Mouse (Mus musculus) mesoderm, embryonic 11.5 days (tissue): Measurements from ENCODE around the gene Myl7.
"Not testable (repeated sequence)": the region's sequence is repeated elsewhere in the genome, so short reads cannot be mapped to it uniquely, and the experiment has no call there.

Experiments used
- DNase-seq: peaks from one replicate; pipeline ENCODE4 v3.0.0-alpha.2; 2012; ENCODE audit warnings: low read depth, low spot score

The Myl7 gene

DNA sequence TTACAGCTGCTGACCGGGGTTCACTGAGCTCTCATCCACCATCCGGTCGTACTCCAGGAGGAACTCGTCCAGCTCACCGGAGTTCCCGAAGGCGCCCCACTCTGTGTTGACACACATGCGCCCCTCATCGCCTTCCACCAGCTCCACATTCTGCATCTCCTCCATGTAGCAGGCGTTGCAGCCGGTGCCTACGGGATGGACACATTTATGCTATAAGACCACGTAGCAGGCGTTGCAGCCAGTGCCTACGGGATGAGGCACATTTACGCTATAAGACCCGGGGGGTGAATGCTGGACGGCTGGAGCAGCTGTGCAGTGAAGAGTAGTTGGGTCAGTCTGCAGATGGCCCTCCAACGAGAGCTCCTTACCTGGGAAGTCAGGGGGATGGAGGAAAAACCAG is 5.8 kb upstream of the Myl7 start:
- no peak for DNase-seq

DNA sequence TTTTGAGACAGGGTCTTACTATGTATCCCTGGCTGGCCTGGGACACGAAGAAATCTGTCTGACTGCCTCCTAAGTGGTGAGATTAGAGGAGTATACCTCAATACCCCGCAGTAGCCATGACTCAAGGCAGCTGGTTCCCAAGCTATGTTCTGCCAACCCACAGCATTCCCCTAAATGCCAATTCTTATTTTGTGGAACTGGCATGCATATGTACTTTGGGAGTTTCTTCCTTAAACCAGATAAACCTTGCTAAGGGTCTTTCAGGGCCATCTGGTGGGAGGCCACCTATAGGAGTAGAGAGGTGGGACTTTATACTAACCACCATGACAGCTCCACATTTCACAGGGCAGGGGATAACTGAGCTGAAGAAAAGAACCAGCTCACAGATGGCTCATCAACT is 5.3 kb upstream of the Myl7 start:
- DNase-seq = no peak

DNA sequence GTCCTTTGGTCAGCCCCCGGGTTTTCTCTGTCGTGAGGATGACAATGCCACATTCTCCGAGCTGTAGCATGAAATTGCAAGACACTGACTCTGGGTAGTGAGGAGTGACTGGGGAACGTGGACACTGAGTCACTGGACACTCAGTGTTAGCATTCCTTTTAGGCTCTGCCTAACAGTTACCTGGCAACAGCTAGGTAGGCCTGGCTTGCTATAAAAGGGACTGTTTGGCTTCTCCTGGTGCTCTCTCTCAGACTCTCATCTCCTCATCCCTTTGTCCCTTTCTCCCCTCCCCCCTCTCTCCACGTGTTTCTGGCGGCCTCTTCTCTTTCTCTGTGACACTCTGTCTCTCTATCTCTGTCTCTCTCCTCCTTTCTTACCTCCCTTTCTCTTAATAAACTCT is 3.8 kb upstream of the Myl7 start:
- no peak for DNase-seq

DNA sequence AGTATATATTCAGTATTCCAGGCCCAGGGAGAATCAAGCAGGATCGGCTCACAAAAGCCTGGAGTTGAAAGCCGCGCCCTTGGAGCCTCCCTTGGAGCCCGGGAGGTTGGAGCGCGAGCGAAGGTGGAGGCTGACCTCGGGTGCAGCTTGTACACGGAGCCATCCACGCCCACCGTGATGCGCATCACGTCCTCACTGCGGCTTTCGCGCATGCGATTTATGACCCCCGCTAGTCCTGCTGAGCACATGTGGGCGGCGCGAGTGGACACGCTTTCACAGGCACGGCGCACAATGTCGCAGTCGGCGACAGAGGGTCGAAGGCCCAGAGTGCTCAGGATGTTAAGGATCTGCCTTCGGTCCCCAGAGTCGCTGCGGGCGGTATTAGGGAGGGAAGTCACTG is 3.4 kb upstream of the Myl7 start:
- DNase-seq = peak; percentile 88

DNA sequence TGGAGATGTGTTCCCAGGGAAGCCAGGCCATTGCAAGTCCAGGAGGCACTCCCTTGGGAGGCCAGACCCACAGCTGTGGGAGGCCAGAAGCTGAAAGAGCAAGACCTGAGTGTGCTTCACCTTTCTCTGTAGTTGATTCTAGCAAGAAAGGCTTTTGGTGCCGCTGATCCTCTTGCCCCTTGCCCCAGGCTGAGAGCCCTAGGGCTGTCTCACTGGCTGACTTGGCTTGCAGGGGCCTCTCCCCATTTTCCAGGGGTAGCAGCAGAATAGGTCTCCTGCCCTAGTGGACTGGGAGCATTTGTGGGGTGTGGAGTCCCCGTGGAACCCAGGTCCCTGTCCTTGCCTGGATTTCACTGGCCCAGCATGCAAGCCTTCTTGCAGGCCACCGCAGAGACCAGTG is 2.7 kb upstream of the Myl7 start:
- no peak for DNase-seq

DNA sequence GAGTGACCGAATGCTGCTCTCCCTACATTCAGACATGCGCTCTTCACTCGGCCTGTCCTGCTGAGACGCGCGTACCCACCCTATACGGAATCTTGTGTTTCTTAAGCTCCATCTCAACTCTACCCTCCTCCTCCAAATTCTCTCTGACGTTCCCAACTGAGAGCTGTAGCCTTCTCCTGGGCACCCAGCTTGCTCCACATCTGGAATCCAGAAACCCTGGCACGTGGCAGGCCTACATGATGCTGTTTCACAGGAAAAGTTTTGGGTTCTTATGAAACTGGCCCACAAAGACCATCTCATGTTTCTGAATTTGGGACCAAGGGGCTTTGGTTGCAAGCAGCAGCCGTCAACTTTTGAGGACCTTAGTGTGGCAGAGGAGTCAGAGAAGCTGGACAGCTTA is 704 bp upstream of the Myl7 start:
- DNase-seq = no peak

DNA sequence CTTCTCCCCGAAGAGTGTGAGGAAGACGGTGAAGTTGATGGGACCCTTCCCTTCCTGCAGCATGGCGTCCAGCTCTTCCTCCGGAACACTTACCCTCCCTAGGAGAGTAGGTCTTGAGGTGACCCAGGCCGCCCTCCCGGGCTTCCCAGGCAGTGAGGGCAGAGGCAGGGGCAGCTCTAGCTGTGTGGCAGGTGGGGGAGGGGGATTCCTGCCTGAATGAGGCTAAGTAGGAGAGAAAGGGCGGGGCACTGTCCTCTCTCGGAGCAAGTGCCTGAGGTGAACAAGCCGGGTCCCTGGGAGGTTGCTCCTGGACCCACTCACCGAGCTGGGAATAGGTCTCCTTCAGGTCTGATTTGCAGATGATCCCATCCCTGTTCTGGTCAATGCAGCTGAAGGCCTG is 743 bp downstream of the Myl7 start:
- no peak for DNase-seq

DNA sequence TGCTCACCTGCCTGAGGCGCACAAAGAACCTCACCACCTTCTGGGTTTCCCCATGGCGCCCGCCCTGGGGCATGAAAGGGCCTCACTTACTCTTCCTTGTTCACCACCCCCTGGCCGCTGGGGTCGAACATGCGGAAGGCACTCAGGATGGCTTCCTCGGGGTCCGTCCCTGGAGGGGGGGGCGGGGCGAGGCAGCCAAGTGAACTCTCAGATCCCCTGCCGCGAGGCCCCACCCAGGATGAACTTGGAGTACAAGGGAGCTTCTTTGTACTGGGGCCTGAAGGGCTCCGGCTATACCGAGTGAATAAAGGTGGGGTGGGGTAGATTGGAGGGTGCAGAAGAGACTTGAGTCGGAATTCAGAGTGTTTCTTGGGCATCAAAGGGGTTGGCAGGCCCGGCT is 1.4 kb downstream of the Myl7 start:
- DNase-seq = no peak

DNA sequence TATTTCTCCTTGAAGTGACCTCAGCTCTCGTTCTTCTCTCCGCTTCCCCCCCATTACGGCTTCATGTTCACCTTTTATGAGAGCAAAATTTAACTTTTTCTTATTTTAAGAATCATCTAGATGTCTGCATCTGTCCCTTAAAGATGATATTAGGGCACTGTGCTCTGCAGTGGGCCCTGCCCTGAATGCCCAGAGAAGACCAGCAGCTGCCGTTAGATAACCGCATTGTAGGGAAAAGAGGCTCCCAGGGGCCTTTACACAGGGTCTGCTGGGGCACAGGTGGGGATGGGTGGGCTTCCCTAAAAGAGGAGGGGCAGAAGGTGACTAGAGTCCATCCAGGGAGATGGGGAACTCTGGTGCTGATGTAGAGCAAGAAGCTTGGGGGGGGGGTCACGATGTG is 4.8 kb downstream of the Myl7 start:
- no peak for DNase-seq

DNA sequence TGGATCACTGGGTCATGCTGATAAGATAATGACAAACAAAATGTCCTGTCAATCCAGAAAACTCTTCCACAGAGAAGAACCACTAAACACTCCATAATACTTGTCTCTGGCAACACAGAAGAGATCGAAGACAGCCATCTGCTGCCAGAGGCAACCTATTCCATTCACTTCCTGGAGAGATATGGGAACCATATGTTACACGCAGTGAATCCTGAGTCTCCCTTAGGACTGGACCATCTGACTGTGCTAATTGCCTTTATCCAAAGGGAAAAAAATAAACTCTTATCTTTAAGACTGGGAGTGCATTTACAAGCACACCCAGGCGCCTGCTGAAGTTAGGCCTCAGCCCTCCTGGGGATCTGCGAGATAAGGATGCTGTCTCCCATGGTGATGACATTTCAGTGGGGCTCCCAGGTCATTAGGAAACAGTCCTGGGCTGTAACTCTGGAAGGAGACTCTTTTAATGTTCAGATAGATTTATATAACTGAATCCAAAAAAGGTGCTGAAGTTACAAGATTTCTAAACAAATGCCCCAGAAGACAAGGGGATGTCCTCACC is 5.7 kb downstream of the Myl7 start:
- DNase-seq = no peak

DNA sequence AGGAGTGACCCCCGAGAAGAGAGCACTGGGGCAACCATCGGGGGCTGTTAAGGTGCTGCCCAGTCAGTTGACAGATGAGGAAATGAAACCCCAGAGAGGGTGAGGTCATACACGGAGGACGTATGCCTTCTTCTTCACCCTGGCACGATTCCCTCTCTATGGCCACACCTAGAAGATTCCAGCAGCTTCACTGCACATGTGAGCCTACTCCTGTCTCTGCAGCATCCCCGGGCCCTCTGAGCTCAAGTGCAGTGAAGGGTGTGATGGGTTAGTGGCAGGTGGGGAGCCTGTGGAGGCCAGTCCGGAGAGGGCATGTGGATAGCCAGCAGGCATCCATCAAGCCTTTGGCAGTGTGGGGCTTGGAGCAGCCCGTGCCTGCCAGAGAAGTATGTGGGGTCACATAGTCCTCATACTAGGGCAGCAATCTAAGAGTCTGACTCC is 6.4 kb downstream of the Myl7 start:
- no peak for DNase-seq

DNA sequence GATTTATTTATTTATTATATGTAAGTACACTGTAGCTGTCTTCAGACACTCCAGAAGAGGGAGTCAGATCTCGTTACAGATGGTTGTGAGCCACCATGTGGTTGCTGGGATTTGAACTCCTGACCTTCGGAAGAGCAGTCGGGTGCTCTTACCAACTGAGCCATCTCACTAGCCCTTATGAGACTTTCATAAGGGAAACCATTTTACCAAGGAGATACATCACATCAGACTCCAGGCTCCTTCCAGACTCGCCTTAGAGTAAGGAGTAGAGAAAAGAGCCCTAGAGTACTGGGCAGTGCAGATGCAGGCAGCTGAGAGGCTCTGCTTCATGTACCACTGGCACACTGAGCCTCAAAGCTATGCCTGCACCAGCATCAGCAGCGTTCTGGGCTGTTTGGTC is 10.0 kb downstream of the Myl7 start:
- DNase-seq = not testable (repeated sequence)

DNA sequence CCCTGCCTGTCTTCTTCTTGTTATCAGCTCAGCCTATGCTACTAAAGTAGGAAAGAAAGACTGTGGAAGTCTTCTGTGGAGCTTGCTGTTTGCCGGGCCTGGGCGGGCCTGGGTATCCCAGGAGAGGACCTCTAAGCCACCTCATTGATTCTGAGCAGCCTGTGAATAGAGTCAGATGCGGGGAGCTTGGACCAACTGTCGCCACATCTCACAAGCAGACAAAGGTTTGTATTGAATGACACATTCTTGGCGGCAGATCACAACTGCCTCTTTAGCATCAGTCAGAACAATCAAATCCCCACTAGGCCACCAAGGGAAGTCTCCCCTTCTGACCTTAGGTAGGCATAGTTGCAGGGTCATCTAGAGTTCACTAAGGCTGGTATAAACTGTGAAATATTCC is 11.3 kb downstream of the Myl7 start:
- DNase-seq = no peak

DNA sequence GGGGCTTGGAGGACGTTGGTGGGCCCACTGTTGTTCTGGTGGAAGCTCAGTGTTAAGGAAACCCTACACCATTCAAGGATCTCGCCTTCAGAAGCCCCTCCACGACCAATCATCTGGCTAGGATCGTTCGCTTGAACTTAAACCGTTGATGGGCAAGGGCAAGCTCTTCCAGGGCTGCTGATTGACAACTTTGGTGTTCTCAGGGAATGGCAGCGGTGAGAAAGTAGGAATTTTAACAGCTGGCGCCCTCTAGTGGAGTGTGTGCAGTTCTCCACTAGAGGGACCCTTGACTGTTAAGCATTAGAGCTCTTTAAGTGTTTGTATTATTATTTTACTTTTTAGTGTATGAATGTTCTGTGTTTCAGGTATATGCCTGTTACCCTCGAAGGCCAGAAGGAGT is 12.4 kb downstream of the Myl7 start:
- DNase-seq = peak; percentile 79

DNA sequence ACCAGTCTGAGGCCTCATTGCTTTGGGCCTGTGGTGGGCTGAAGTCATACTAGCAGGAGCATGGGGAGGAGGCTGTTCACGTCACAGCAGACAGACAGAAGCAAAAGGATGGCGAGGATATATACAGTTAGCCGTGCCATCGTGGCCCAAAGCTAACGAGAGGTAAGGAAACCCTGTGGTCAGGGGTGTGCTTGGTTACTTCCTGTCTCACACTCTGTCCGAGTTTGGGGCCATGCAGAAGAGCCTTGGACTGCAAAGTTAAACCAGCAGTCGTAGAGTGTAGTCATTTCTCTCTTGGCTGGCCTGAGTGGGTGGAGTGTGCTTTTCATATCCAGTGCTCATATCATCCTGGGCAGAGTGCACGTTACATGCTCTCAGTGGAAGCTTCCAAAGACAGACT is 16.1 kb downstream of the Myl7 start:
- no peak for DNase-seq

DNA sequence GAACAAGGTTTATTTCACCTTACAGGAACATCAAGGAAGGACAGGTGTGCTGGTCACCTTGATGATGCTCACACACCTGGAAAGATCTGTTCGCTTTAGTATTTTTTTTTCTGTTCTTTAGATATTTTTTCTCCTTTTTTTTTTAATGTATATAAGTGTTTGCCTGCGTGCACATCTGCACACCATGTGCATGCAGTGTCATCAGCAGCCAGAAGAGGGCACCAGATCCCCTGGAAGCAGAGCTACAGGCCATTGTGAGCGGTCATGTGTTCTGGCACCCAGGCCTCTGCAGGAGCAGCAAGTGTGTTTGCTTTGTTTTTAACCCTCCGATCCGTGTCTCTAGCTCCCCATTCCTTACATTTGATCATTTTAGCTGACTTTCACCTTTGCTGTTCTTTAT is 18.7 kb downstream of the Myl7 start:
- peak; percentile 78 for DNase-seq

DNA sequence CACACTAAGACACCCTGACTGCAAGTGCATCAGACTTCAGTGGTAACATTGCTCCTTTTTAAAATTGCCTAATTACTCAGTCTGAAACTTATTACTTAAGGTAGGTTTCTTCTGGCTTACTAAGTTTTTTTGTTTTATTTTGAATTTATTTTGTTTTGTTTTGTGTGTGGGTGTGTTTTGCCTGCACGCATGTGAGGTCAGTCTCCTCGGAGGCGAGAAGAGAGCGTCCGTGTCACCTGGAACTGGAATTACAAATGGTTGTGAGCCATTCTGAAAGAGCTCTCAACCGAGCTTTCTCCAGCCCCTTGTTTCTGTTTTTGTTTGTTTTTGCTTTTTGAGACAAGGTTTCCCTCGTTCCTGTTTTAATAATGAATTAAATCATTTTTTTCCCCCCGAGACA is 19.9 kb downstream of the Myl7 start:
- no peak for DNase-seq

DNA sequence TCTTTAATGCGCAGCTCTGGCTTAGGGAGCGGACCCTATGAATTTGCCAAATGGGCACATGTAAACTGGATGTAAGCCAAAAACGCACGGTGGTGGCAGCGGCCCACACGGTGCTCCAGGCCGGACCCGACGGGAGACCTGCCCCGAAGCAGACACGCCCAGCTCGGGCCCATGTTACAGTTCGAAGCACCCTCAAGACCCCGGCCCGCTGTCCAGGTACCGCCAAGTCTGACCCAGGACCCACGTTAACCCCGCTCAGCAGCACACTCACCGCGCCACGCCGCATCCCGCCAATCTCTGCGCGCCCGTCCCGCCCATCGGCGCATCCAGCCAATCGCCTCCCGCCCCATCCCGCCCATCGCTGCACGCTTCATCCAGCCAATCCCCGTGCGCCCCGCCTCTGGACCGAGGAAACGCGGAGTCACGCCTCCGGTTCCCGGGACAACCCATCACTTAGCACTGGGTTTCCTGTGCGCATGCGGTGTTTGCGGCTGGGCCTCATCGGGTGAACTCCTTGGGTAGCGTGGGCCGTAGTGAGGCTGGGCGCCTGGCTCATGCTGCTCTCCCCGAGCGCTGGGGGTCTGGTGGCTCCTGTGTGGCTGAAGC is 20.6 kb downstream of the Myl7 start, which contains the start of gene Pold2:
Gene Pold2 (minus strand): TSS at position 372 of the 606 bp plus-strand sequence.
- DNase-seq = peak; percentile 98

DNA sequence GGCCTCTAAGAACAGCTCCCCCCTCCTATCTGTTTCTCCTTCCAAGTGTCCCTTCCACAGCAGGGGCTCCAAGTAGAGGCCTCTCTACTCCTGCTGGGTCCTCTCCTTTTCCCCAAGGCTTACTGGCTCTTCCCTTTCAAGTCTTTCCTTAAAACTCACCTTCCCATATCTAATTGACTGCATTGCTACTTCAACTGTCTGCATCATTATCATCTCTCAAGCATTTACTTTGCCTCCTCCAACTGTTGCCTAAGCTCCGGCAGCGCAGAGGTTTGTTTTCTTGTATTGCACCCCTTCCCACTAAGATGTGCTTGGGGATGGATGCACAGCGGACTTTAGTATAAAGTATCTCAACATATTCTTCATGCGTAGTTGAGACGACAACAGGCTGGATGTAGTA is 21.2 kb downstream of the Myl7 start:
- no peak for DNase-seq

DNA sequence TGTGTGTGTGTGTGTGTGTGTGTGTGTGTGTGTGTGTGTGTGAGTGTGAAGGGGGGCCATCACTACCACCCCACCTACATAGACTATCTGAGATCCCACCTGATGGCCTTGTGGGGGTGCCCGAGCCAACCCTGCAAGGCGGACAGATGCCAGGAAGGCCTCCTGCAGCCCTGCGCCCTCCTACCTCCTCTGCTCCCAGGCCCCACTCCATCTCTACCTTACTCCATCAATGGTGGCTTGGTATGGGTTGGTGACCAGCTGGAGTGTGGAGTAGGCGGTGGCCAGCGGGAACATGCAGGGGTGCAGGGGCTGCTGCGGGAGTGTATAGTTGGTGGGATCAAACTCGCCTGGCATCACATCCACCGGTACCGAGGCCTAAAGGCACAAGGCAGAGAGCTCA is 25.4 kb downstream of the Myl7 start:
- no peak for DNase-seq

DNA sequence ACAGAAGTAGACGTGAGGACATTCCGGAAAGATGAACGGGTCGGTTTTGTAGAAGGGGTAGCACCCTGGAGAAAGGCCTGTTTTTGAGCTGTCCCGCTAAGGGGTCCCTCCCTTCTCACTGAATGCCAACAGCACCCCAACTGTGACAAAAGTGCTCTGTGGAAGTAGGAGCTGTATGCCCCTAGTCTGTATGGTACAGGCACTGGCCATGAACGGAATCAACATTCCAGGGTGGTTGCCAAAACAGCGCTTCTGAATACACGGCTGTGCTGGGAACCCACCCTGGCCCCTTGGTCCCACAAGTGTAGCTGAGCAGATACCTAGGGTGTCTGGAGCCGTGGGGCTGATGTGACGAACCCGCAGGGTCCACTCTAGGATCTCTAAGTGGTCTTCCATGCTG is 25.9 kb downstream of the Myl7 start:
- no peak for DNase-seq

DNA sequence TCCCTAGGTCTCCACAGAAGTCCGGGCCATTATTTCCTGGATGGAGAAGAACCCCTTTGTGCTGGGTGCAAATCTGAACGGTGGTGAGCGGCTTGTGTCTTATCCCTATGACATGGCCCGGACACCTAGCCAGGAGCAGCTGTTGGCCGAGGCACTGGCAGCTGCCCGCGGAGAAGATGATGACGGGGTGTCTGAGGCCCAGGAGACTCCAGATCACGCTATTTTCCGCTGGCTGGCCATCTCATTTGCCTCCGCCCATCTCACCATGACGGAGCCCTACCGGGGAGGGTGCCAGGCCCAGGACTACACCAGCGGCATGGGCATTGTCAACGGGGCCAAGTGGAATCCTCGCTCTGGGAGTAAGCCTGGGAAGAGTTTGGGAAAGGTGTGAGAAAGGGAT is 28.5 kb downstream of the Myl7 start:
- DNase-seq = no peak

DNA sequence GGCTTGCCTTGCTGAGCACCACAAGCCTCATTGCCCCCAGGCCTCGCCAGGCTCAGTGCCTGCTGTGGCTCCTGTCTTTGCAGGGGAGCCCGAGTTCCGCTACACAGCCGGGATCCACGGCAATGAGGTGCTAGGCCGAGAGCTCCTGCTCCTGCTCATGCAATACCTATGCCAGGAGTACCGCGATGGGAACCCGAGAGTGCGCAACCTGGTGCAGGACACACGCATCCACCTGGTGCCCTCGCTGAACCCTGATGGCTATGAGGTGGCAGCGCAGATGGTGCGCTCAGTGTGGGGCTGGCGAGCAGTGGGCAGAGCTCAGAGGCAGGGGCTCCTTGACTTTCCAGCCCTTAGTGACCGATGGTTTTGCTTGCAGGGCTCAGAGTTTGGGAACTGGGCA is 29.3 kb downstream of the Myl7 start:
- no peak for DNase-seq

DNA sequence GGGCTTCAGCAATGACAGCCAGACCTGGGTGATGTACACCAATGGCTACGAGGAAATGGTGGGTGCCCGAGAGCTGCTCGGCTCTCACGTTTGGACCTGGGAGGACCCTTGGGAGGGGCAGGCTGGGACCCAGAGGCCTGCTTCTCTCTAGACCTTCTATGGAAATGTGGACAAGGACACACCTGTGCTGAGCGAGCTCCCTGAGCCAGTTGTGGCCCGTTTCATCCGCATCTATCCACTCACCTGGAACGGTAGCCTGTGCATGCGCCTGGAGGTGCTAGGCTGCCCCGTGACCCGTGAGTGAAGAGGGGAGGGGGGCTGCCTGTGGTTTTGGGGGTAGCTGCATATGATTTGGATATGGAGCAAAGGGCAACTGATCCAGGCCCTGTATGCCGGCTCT is 30.3 kb downstream of the Myl7 start:
- DNase-seq = no peak
